8 mouse cellular contexts compared by ENCODE assay signal in genomic region chr7:143696140-143696539, GRCm38 (mm10). TPM values are rescaled to one million over a fixed set of nuclear protein-coding genes. Genes with fewer than 3 reads are reported as not detected.
DNase-seq lines count a peak whose midpoint lies in the region; ATAC-seq and TF ChIP-seq lines count a peak whose summit lies in the region.

No protein-coding gene starts in this region.

- peak; percentile 67 for TF ChIP-seq CTCF in lung, embryonic 14.5 days (IDR thresholded peaks at IDR 0.05; ENCODE audit: low read depth)

- no peak for ATAC-seq in limb, embryonic 11.5 days (ENCODE audit: insufficient number of reproducible peaks, low FRiP score, low TSS enrichment, low read depth)
- no peak for ATAC-seq in lung, embryonic 14.5 days (ENCODE audit: insufficient read depth)
- ATAC-seq in erythroid progenitor cell, adult 5-6 weeks (replicated peaks; ENCODE audit: low FRiP score, poor library complexity, severe bottlenecking), result no peak

- WGBS in limb, embryonic 11.5 days, result 70% methylated on average over 2 of the region's 2 CpGs
- WGBS in limb, embryonic 10.5 days, result 71% methylated on average over 2 of the region's 2 CpGs
- WGBS in lung, embryonic 14.5 days, result 61% methylated on average over 2 of the region's 2 CpGs

- H3K27ac ChIP-seq in limb, embryonic 11.5 days (replicated peaks; ENCODE audit: low read depth, low read length), result no peak overlapping the region
- H3K27ac ChIP-seq in limb, embryonic 10.5 days, result no peak overlapping the region
- no peak overlapping the region for H3K27ac ChIP-seq in lung, embryonic 14.5 days (ENCODE audit: low read depth)

- H3K4me3 ChIP-seq in limb, embryonic 11.5 days (ENCODE audit: low read depth, low read length), result no peak overlapping the region
- H3K4me3 ChIP-seq in limb, embryonic 10.5 days, result no peak overlapping the region
- no peak overlapping the region for H3K4me3 ChIP-seq in lung, embryonic 14.5 days (ENCODE audit: low read depth, low read length)

- H3K9ac ChIP-seq in limb, embryonic 11.5 days (ENCODE audit: low read length), result no peak overlapping the region
- no peak overlapping the region for H3K9ac ChIP-seq in lung, embryonic 14.5 days

- H3K27me3 ChIP-seq in limb, embryonic 11.5 days (ENCODE audit: control insufficient read depth, insufficient read depth, low read length), result no peaks in the 10 kb centered on the region
- no peaks in the 10 kb centered on the region for H3K27me3 ChIP-seq in limb, embryonic 10.5 days (ENCODE audit: low read depth, poor library complexity, severe bottlenecking)
- no peaks in the 10 kb centered on the region for H3K27me3 ChIP-seq in lung, embryonic 14.5 days (ENCODE audit: insufficient read depth, low read length)

- peaks cover 5% of the 10 kb centered on the region; the same call in 1 of the 2 replicates for H3K36me3 ChIP-seq in limb, embryonic 11.5 days (ENCODE audit: control insufficient read depth, insufficient read depth, low read length)
- peaks cover 49% of the 10 kb centered on the region for H3K36me3 ChIP-seq in limb, embryonic 10.5 days
- peaks cover 85% of the 10 kb centered on the region for H3K36me3 ChIP-seq in lung, embryonic 14.5 days (ENCODE audit: insufficient read depth)

- H3K4me2 ChIP-seq in limb, embryonic 11.5 days (ENCODE audit: low read depth, severe bottlenecking), result no peak overlapping the region
- H3K4me2 ChIP-seq in lung, embryonic 14.5 days, result no peak overlapping the region

- no peaks in the 10 kb centered on the region for H3K9me3 ChIP-seq in limb, embryonic 11.5 days (ENCODE audit: control insufficient read depth, low read length)
- H3K9me3 ChIP-seq in limb, embryonic 10.5 days (replicated peaks), result no peaks in the 10 kb centered on the region
- H3K9me3 ChIP-seq in lung, embryonic 14.5 days (ENCODE audit: low read depth, low read length), result no peaks in the 10 kb centered on the region

- DNase-seq in adrenal gland, postnatal 10 days, result peak; percentile 60
- no peak for DNase-seq in adrenal gland, postnatal 4 days (ENCODE audit: low spot score in 2 of 2)
- peak; percentile 48 for DNase-seq in limb, embryonic 11.5 days (ENCODE audit: low spot score)
- no peak for DNase-seq in limb, embryonic 10.5 days (ENCODE audit: low spot score)
- peak; percentile 12 for DNase-seq in c-Kit-negative CD71-positive TER-119-positive erythroid progenitor cells, embryonic 14.5 days (ENCODE audit: low read depth, low spot score)
- DNase-seq in lung, embryonic 14.5 days, result peak; percentile 75
- no peak for DNase-seq in ovary, postnatal 14 days (ENCODE audit: low spot score)

- no peaks in the 10 kb centered on the region for H3K4me1 ChIP-seq in limb, embryonic 11.5 days (ENCODE audit: control insufficient read depth, insufficient read depth, low read length)
- H3K4me1 ChIP-seq in limb, embryonic 10.5 days, result no peaks in the 10 kb centered on the region
- no peaks in the 10 kb centered on the region for H3K4me1 ChIP-seq in lung, embryonic 14.5 days (ENCODE audit: insufficient read depth)

RNA-seq across cellular contexts. Expression of gene Tnfrsf23, which starts 10.5 kb away (rescaled TPM):
- total RNA-seq in adrenal gland, postnatal 10 days (2021), result 1 to 10 TPM; 2.4 to 3.0 TPM
- 1 to 10 TPM; 3.5 to 4.2 TPM for total RNA-seq in adrenal gland, postnatal 4 days (2021)
- 0.09 and 0.58 TPM in 2 replicates for polyA plus RNA-seq in limb, embryonic 11.5 days (2014; fragmentation: Nextera tagmentation; extraction: Ambion mirVana)
- polyA plus RNA-seq in limb, embryonic 10.5 days (2016; fragmentation: Nextera tagmentation; extraction: Ambion mirVana), result 0.25 TPM in 1 of 2 replicates, not detected in the other
- 0.95 and 1.1 TPM in 2 replicates for polyA plus RNA-seq in lung, embryonic 14.5 days (2014; fragmentation: Nextera tagmentation; extraction: Ambion mirVana)
- 2.5 TPM in 1 of 2 replicates, not detected in the other for total RNA-seq in erythroid progenitor cell, adult 5-6 weeks (2015; ENCODE audit: low replicate concordance)
- 0.30 TPM in 1 of 2 replicates, not detected in the other for total RNA-seq in erythroid progenitor cell, adult 5-6 weeks (2017; ENCODE audit: low replicate concordance)

RNA-seq across cellular contexts. Expression of gene Tnfrsf22, which starts 46.7 kb away (rescaled TPM):
- total RNA-seq in adrenal gland, postnatal 10 days (2021), result 1 to 10 TPM; 5.2 to 7.0 TPM
- 1 to 10 TPM; 8.3 to 9.5 TPM for total RNA-seq in adrenal gland, postnatal 4 days (2021)
- 12.9 and 13.8 TPM in 2 replicates for polyA plus RNA-seq in limb, embryonic 11.5 days (2014; fragmentation: Nextera tagmentation; extraction: Ambion mirVana)
- 9.3 and 9.8 TPM in 2 replicates for polyA plus RNA-seq in limb, embryonic 10.5 days (2016; fragmentation: Nextera tagmentation; extraction: Ambion mirVana)
- polyA plus RNA-seq in lung, embryonic 14.5 days (2014; fragmentation: Nextera tagmentation; extraction: Ambion mirVana), result 9.3 and 13.6 TPM in 2 replicates
- 1.7 and 16.6 TPM in 2 replicates for total RNA-seq in erythroid progenitor cell, adult 5-6 weeks (2015; ENCODE audit: low replicate concordance)
- not detected in 2 replicates for total RNA-seq in erythroid progenitor cell, adult 5-6 weeks (2017; ENCODE audit: low replicate concordance)

Comparison
In these comparisons a context has a peak if more than half of its experiments do, and no peak if none do; other contexts are left out.
1. DNase-seq: peak in adrenal gland, postnatal 10 days (single experiment), limb, embryonic 11.5 days (single experiment), c-Kit-negative CD71-positive TER-119-positive erythroid progenitor cells, embryonic 14.5 days (single experiment) and lung, embryonic 14.5 days (single experiment); none in adrenal gland, postnatal 4 days (0 of 2), limb, embryonic 10.5 days (single experiment) and ovary, postnatal 14 days (single experiment).